In the genomic region with DNA sequence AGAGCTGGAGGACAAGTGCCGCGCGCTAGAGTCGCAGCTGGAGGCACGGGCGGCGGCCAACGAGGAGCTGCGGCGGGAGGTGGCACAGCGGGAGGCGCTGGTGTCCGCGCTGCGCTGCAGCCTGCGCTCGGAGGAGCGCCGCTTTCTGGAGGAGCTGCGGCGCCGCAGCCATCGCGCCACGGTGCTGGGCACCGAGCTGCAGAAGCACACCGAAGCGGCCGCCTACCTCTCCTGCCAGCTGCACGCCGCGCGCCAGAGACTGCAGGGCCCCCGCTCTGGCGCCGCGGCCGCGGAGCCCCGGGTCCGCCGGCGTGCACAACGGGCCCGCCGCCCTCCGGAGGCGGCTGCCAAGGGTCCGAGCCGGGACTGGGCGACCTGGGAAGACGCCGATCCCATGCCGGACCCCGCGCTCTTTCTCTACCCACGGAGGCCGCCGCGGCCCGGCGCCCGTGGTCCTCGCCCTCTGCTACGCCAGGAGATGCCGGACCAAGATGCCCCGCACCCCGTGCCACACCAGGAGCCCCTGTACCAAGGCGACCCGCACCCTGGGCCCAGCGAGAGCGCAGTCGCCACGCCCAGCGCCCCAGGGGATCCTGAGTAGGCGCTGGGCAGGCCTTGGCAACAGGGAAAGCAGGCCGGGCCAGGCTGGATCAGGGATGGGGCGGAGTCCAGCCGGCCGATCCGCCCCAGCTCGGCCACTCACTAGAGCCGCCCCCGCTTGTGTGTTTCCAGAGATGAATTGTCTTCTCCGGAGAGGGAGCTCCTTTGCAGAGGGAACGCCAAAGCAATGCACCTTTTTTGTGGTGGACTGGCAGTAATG, we compare ENCODE assay signal across 8 mouse cellular contexts. TPM values are rescaled to one million over a fixed set of nuclear protein-coding genes. Genes with fewer than 3 reads are reported as not detected.
A peak's percentile ranks its signal among the peaks of the same experiment; 100 is the strongest.
DNase-seq lines count a peak whose midpoint lies in the region; ATAC-seq and TF ChIP-seq lines count a peak whose summit lies in the region.

No protein-coding gene starts in this region.

- ATAC-seq in forebrain, embryonic 16.5 days = peak; percentile 89
- peak; percentile 95 for ATAC-seq in lung, postnatal 0 days

- DNase-seq in MN1 (ENCODE audit: low spot score) = peak; percentile 89
- DNase-seq in cerebellum, adult 11-12 months = peak; percentile 88
- peak; percentile 72 for DNase-seq in heart, postnatal 25 days (ENCODE audit: low spot score)
- DNase-seq in layer of hippocampus, adult 2 months (ENCODE audit: low spot score in 2 of 2) = peak; percentile 60 to 69
- peak; percentile 95 for DNase-seq in lung, postnatal 0 days (ENCODE audit: low spot score)
- peak; percentile 60 for DNase-seq in retina, adult 2 months (ENCODE audit: low read depth, low spot score)
- DNase-seq in thymus, postnatal 36 days = peak; percentile 60 to 70

- H3K9ac ChIP-seq in forebrain, embryonic 16.5 days (replicated peaks; ENCODE audit: low read depth, low read length) = peak overlapping the region; percentile 85
- peak overlapping the region; percentile 52 for H3K9ac ChIP-seq in lung, postnatal 0 days (replicated peaks; ENCODE audit: low read depth)

- WGBS in forebrain, embryonic 16.5 days = 0% methylated on average over 85 of the region's 86 CpGs
- WGBS in lung, postnatal 0 days = under 1% methylated on average over 61 of the region's 86 CpGs

- peaks cover 18% of the 10 kb centered on the region for H3K4me1 ChIP-seq in forebrain, embryonic 16.5 days (replicated peaks; ENCODE audit: control insufficient read depth, insufficient read depth, low read length)
- peaks cover 21% of the 10 kb centered on the region; the same call in 1 of the 2 replicates for H3K4me1 ChIP-seq in lung, postnatal 0 days (ENCODE audit: insufficient read depth, low read depth, low read length)

- intact Hi-C loops in heart, postnatal 25 days (cut with DNase I) = loop anchor here (2.0 to 5.0 kb wide), 2 partner anchors 131 to 204 kb away; no protein-coding TSS in a partner anchor

- no peaks in the 10 kb centered on the region for H3K36me3 ChIP-seq in forebrain, embryonic 16.5 days (ENCODE audit: control insufficient read depth, insufficient read depth)
- no peaks in the 10 kb centered on the region for H3K36me3 ChIP-seq in lung, postnatal 0 days (ENCODE audit: insufficient read depth, low read length)

- peak overlapping the region; percentile 63 for H3K4me3 ChIP-seq in forebrain, embryonic 16.5 days (replicated peaks; ENCODE audit: low read length)
- H3K4me3 ChIP-seq in layer of hippocampus, adult 2 months = peak overlapping the region; percentile 66
- peak overlapping the region; percentile 61 for H3K4me3 ChIP-seq in lung, postnatal 0 days (ENCODE audit: low read depth, low read length)

- H3K4me2 ChIP-seq in forebrain, embryonic 16.5 days (ENCODE audit: low read length) = peak overlapping the region; percentile 88
- H3K4me2 ChIP-seq in lung, postnatal 0 days (replicated peaks; ENCODE audit: low read depth, low read length) = peak overlapping the region; percentile 90

- no peaks in the 10 kb centered on the region for H3K9me3 ChIP-seq in forebrain, embryonic 16.5 days (ENCODE audit: control insufficient read depth, low read length)
- no peaks in the 10 kb centered on the region for H3K9me3 ChIP-seq in lung, postnatal 0 days (ENCODE audit: low read length)

- peak; percentile 68 for TF ChIP-seq CTCF in layer of hippocampus, adult 2 months (conservative IDR thresholded peaks at IDR 0.05)
- TF ChIP-seq CTCF in lung, postnatal 0 days (IDR thresholded peaks at IDR 0.05) = peak; percentile 81

- no peaks in the 10 kb centered on the region for H3K27me3 ChIP-seq in forebrain, embryonic 16.5 days (replicated peaks; ENCODE audit: control insufficient read depth, insufficient read depth, low read length)
- H3K27me3 ChIP-seq in lung, postnatal 0 days (replicated peaks; ENCODE audit: insufficient read depth, low read length) = no peaks in the 10 kb centered on the region

- TF ChIP-seq EP300 in lung, postnatal 0 days (IDR thresholded peaks at IDR 0.05) = no peak

- H3K27ac ChIP-seq in forebrain, embryonic 16.5 days (ENCODE audit: low read length) = peak overlapping the region; percentile 78
- peak overlapping the region; percentile 91 for H3K27ac ChIP-seq in layer of hippocampus, adult 2 months
- peak overlapping the region; percentile 88 for H3K27ac ChIP-seq in lung, postnatal 0 days (ENCODE audit: low read length)

RNA-seq across cellular contexts. Expression of a gene that starts 11.1 kb away (rescaled TPM):
- polyA plus RNA-seq in forebrain, embryonic 16.5 days (2015; fragmentation: Nextera tagmentation; extraction: Ambion mirVana) = 13.7 and 15.2 TPM in 2 replicates
- total RNA-seq in heart, postnatal 25 days (2021) = 100 to 1,000 TPM; 208 to 227 TPM
- total RNA-seq in layer of hippocampus, adult 2 months (2021) = 10 to 100 TPM; 71.2 to 74.0 TPM
- 8.2 and 9.2 TPM in 2 replicates for polyA plus RNA-seq in lung, postnatal 0 days (2015; fragmentation: Nextera tagmentation; extraction: Ambion mirVana)

RNA-seq across cellular contexts. Expression of a gene that starts 18.8 kb away (rescaled TPM):
- 3.1 and 3.4 TPM in 2 replicates for polyA plus RNA-seq in forebrain, embryonic 16.5 days (2015; fragmentation: Nextera tagmentation; extraction: Ambion mirVana)
- under 1 TPM; 0.47 to 0.59 TPM for total RNA-seq in heart, postnatal 25 days (2021)
- 10 to 100 TPM; 21.5 to 23.9 TPM for total RNA-seq in layer of hippocampus, adult 2 months (2021)
- 0.69 and 0.85 TPM in 2 replicates for polyA plus RNA-seq in lung, postnatal 0 days (2015; fragmentation: Nextera tagmentation; extraction: Ambion mirVana)

RNA-seq across cellular contexts. Expression of a gene that starts 27.5 kb away (rescaled TPM):
- 10.7 and 12.9 TPM in 2 replicates for polyA plus RNA-seq in forebrain, embryonic 16.5 days (2015; fragmentation: Nextera tagmentation; extraction: Ambion mirVana)
- total RNA-seq in heart, postnatal 25 days (2021) = 10 to 100 TPM; 85.8 to 86.8 TPM
- total RNA-seq in layer of hippocampus, adult 2 months (2021) = 100 to 1,000 TPM; 129 to 135 TPM
- 1.1 and 1.2 TPM in 2 replicates for polyA plus RNA-seq in lung, postnatal 0 days (2015; fragmentation: Nextera tagmentation; extraction: Ambion mirVana)

Comparison
In these comparisons a context has a peak if more than half of its experiments do, and no peak if none do; other contexts are left out.
1. Peak in every context shown above with its lines: DNase-seq, ATAC-seq, H3K4me3 ChIP-seq and H3K27ac ChIP-seq.
2. RNA of a gene that starts 18.8 kb away (total RNA-seq): 21.5 to 23.9 TPM in layer of hippocampus, adult 2 months; 0.47 to 0.59 TPM in heart, postnatal 25 days; every median in the first group is over 10 times any median in the second.